Mouse (Mus musculus) C2C12 (cell line): ENCODE measurements at regions not wholly inside any gene's neighbourhood (a gene's known extent, or its start where the extent isn't known, plus 50 kb on each side); places are given as distances from the start of the nearest gene placed in this dataset.
"Not testable (repeated sequence)": the region's sequence is repeated elsewhere in the genome, so short reads cannot be mapped to it uniquely, and the experiment has no call there.

Experiments used
- CTCF ChIP-seq: IDR thresholded peaks from one replicate; pipeline ENCODE4 v1.5.1; 2011; ENCODE audit not compliant: control insufficient read depth, insufficient read depth, insufficient read length
- MYOD1 ChIP-seq: IDR thresholded peaks from one replicate; pipeline ENCODE4 v1.6.1; 2011; ENCODE audit warnings: low read depth; ENCODE audit not compliant: control insufficient read depth, insufficient read length
- MYOG ChIP-seq: IDR thresholded peaks from one replicate; pipeline ENCODE4 v1.6.1; 2011; ENCODE audit not compliant: control insufficient read depth, insufficient read length; ENCODE audit errors: extremely low read depth

DNA sequence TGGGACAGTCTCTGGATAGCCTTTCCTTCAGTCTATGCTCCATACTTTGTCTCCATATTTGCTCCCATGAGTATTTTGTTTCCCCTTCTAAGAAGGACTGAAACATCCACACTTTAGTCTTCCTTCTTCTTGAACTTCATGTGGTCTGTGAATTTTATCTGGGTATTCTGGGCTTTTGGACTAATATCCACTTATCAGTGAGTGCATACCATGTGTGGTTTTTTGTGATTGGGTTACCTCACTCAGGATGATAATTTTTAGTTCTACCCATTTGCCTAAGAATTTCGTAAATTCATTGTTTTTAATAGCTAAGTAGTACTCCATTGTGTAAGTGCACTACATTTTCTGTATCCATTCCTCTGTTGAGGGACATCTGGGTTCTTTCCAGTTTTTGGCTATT is 220.0 kb downstream of the 4930474N05Rik start:
- not testable (repeated sequence) for TF ChIP-seq MYOD1, CTCF, MYOG
